Mouse (Mus musculus) spleen, postnatal 10 days (tissue): Measurements from ENCODE around the gene Il7r.
A peak's percentile ranks its signal among the peaks of the same experiment; 100 is the strongest.

Experiments used
- DNase-seq, 2 experiments: peaks; one replicate each; pipeline ENCODE4 v3.0.0; 2021 to 2022; ENCODE audit warnings: low spot score in 2 of 2

Gene Il7r

DNA sequence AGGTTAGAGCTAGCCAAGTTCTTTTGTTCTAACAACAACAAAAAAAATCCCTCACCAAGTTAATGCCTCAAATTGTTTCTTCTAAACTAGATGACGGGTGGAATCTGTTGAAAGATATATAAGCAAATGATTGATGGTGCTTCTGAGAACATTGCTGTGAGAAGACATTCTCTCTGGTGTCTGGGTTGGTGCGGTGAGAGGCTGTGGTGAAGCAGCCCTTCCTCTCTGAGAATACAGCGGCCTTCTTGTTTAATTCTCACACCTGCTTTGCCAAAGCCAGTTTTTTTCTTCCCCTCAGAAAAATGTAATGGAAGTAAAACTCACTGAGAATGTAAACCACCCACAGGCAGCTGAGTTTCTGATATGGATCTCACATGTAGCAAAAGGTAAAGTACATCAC is 57.8 kb downstream of the Il7r start:
- no peak for DNase-seq

DNA sequence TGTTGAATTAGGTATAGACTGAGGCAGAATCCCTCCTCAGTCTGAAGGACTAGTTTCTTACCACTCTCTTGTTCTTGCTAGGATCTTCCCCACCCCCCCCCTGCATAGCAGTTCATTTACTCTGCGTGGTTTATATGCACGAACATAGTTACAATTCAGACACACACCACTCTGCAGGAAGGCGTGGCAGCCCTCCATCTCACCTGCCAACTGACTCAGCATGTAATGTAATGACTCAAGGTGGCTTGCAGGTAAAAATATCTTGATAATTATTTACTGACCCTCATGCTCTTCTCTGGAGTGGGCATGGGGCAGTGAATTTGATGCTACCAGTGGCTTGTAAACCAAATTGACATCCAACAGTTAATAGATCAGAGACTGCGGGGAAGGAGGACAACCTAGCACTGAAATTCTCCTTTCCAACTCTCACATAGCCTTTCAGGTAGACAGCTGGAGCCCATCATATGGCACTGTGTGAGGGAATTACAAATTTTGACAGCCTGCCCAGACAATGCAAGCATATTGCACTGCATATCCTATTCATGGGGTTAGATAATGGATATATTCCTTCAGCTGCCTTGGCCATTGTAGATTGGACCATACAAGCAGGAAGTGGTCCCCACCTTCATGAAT is 58.8 kb downstream of the Il7r start:
- no peak for DNase-seq

DNA sequence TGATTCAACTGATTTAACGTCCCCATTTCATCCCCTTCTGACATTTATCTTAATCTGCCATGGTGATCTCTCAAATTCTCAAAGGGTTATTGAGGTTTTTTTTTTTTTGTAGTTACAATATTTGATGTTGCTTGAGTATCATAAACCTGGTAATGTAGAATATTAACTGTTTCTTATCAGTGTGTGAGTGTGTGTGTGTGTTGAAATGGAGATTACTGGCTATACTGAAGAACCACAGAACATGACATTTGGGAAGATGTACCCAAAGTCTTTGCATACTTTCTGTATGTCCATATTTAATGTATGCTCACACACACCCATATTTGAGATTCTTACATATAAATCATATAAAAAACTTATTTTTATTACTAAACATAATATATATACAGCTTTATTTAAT is 65.9 kb downstream of the Il7r start:
- no peak for DNase-seq

DNA sequence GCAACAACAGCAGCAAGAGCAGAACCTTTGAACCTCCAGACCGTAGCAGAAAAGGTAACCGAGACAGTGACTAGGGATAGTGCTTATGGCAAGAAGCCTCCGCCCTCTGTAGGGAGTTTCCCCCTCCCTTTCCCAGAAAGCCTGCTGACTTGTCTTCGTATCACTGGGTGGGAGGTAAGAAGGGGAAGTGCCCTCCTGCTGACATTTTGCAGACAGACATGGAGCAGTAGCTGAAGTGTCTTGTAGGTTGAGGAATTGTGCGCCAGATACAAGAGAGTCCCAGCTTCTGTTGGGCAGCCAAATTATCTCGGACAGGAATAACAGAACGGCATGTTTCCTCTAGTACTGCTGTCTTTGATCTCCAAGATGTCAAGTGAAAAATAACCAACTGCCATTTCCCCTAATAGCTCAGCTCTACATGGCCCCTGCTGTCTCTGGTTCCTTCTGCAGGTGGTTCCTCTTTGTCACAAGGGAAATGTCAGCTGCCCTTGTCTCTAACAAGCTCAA is 66.4 kb downstream of the Il7r start:
- peak; percentile 27 to 33 for DNase-seq
